Mouse (Mus musculus) kidney, postnatal 10 days (tissue): ENCODE data around the gene Cdk9.

Experiments
- DNase-seq: peaks from one replicate; pipeline ENCODE4 v3.0.0; 2021; ENCODE audit warnings: mixed read lengths

Gene Cdk9

DNA sequence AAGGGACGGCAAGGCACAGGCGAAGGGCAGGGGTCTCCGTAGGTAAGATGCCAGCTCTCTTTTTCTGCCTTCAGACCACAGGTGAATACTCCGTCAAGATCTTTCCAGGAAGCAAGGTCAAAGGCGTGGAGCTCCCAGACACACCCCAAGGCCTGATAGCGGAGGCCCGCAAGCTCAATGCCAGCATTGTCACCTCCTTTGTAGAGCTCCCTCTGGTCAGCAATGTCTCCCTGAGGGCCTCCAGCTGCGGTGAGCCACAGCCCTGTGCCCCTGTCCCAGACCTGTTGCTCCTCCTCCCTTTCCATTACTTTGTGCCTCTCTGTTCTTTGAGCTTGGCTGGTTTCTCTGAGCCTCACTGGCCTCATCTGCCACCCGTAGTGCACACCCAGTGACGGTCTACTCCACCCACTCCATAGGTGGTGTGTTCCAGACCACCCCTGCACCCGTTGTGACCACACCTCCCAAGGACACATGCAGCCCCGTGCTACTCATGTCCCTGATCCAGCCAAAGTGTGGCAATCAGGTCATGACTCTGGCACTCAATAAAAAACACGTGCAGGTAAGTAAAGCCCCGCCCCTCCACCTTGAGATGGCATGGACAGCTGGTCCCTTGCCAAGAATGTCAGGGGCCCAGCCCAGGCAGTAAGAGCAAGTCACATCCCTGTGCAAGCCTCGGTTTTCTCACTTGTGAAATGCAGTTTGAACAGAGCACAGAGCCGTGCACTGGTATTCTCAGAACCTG, 39.5 kb downstream of the Cdk9 start:
- DNase-seq: peak; percentile 59

DNA sequence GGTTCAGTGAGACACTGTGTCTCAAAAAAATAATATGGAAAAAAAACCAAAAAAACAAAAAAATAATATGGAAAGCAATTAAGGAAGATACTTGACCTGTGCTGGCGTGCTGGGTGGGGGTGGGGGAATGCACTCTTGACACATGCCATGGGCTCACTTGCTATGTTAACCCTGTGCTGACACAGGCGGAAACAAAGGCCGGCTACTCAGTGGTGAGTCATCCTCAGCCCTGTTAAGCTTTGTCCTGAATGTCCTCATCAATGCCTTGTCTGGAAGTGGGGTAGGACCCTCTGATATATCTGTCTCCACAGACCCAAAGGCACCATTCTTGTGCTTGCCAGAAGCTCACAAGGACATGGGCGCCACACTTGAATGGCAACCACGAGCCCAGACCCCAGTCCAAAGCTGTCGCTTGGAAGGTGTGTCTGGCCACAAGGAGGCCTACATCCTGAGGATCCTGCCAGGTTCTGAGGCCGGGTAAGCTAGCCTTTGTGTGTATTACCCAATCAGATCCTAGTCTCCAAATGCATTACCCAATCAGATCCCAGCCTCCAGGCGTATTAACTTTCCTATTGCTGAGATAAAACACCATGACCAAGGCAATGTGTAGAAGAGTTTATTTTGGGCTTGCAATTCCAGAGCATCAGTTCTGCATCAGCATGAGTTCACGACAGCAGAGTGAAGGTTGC, 40.8 kb downstream of the Cdk9 start:
- no peak for DNase-seq

DNA sequence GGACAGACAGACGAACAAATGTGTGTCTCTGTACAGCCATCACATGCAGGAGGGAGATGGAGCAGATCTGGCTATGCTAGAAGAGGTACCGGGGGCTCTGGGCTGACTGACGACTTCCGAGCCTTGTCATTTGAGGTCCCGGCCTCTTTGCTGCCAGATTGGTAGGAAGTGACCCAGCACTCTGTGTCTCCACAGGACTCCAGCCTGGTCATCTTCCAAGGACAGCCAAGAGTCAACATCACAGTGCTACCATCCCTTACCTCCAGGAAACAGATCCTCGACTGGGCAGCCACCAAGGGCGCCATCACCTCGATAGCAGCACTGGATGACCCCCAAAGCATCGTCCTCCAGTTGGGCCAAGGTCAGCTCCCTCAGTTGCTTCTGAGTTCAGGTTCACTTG, 41.7 kb downstream of the Cdk9 start:
- DNase-seq: no peak

DNA sequence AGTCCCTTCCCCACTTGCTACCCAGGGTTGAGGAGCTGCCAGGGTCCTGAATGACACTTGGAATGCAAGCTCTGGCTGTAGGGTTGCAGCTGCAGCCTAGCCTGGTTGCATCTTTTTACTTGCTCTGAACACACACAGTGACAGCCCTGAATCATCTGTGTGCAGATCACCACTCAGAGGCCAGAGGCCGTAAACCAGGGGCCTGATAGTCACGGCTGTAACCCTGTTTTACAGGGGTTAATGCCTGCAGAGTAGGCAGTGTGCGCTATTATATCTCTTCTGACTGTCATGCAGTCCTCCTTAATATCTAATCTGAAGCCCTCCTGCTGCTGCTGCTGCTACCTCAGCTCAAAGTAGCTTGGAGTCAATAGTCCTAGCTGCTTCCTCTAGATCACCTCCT, 43.0 kb downstream of the Cdk9 start:
- DNase-seq: no peak

DNA sequence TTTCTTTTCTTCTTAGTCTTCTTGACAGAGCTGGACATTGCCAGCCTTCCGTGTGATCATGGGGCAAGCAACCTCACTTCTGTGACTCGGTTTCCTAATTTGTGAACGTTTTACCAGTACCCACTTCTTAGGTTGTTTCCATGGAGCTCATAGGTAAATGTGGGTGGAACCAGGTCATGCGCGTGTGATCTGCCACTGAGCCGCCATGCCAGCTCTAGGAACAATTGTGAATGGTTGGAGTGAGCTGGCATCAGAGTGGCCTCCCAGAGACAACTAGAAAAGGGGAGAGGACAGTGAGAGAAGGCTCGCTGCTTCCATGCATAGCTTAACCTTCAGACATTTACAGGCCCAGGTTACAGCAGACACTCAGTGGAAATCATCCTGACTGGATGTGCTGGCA, 44.7 kb downstream of the Cdk9 start:
- DNase-seq: no peak

DNA sequence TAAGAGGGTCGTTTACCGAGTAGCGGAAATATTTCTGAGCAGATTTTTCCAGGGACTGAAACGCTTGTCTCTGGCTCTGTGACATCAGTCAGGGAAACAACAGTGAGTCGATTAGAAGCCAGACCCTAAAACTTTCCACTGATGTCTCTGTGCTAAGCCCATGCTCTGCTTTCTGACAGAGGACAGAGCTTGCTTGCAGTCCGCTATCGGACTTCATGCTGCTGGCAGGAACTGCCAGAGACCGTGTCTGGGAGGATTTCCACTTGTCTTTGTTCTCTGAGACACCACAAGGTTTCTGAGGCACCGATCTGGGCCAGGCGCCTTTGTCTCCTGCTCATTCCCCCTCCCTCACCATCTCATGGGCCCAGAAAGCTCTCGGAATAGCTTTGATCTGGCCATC, 45.1 kb downstream of the Cdk9 start:
- DNase-seq: peak; percentile 52

DNA sequence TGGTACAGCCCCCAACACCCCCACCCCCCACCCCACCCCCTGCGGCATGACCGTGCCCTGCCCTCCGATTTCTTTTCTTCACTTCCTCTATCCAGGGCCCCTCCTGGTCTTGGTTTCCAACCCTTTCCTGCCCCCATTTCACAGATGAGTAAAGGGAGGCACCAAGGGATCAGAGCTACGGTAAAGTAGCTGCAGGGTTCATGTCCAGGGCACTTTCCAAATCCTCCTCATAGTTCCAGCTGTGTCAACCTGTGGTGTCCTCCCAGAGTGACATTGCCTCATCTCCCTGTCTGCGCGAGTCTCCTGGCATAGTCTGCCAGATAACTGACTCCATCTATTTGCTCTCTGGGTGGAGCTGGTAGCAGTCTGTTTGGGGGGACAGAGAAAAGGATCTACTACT, 47.0 kb downstream of the Cdk9 start:
- DNase-seq: no peak

DNA sequence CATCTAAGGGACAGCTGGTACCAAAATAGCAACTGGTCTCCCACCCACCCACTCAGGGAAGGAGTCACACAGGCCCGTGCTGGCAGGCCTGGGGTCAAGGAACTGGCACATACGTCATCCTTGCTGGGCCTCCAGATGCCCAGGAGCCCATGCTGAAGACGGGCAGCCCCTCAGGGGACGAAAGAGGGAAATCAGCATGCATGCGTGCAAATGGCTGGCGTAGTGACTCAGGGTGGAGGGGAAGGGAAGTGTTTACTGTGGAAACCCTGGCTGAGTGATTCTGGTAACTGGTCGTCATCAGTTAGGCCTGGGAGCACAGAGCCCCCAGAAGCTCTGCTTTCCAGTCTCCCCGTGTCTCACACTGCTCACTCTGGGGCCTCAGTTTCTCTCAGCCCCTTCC, 47.5 kb downstream of the Cdk9 start:
- no peak for DNase-seq

DNA sequence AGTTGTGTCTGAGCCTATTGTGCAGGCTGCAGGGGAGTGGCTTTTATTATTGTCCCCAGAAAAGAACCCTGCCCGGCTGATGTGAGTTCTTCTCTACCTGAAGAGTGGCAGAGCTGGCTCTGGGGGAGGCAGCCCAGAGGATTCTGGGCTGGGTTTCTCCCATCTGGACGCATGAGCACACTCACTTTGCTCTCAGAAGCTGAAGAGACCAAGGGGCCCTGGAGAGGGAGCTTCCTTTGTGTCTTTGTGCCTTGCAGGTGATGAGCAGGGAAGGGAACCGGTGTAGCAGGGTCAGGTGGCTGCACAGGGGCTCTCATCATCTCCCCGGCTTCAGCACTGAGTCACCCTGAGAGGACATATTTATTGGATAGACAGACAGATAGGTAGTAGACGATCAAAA, 50.6 kb downstream of the Cdk9 start:
- no peak for DNase-seq

DNA sequence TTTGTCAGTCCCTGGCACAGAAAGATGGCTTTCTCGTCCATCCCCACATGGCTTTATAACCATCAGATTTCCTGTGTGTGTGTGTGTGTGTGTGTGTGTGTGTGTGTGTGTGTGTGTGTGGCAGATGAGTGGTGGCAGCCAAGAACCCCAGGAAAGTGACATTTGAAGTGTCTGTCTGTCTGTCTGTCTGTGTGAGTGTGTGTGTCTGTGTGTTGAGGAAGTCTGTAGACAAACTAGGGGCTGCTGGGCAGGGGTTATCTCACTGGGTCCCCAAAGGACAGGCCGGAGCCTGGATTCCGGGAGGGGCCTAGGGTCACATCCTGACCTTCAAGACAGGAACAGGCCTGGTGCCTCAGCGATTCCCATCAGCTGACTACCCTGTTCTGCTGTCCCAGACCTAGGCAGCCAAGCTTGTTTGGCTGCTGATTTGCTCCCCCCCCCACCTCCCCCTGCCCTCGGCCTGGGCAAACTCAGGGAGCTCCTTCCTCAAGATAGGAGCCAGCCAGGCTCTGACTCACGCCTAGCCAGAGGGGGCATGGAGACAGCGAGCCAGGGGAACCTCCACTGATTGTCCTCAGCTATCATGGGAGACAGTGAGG, 51.3 kb downstream of the Cdk9 start:
- peak; percentile 78 for DNase-seq

DNA sequence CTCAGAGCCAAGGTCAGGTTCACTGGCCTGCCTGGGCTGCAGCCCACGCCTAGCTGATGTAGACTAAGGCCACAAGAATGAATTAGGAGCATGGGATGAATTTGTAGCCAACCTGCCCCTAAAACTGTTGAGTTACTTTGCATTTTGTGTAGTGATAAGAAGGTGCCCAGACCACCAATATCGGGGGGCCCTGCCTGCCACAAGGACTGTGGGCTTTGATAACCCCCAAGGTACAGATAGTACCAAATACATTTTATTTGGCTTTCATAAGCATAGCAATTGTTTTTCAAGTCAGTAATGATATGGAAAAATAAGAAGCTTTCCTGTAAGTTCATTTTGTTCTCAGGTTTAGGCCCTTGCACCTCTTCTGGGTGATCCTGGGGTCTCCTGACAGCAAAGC, 54.0 kb downstream of the Cdk9 start:
- DNase-seq: no peak

DNA sequence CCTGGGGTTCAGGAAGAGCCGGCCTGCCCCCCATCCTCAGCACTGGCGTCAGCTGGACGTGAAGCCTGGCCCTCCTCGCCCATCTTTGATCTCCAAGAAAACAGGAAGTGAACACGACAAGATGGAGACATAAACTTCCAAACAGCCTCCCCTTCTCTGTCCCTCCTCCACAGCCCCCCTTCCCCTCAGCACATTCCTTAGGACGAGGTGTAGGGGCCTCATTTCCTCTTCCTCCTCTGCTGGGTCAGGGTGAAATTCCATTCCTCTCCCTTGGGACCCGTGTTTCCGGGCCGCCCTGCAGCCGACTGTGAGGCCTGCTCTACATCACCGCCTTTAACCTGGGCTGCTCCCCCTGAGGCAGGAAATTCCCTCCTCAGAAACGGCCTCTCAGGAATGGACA, 57.0 kb downstream of the Cdk9 start:
- DNase-seq: peak; percentile 87
